ENCODE assay signal across 33 mouse cellular contexts in genomic region chr17:85086501-85086900, GRCm38 (mm10). TPM values are rescaled to one million over a fixed set of nuclear protein-coding genes. Genes with fewer than 3 reads are reported as not detected.
DNase-seq lines count a peak whose midpoint lies in the region; ATAC-seq lines count a peak whose summit lies in the region.
"Had no signal": no experiment of that assay in that cellular context is flagged by ENCODE, and none has a peak within 500 bp of the region (broad histone marks: within the 10 kb centered on the region; RNA-seq: fewer than 3 reads in every experiment).

No protein-coding gene starts in this region.

- intact Hi-C loops in heart, postnatal 25 days (cut with DNase I): no loop called here
- intact Hi-C loops in heart, postnatal 36 days (cut with DNase I): loop anchor here (5.0 kb wide), 1 partner anchor 209 kb away; no protein-coding TSS in a partner anchor

- H3K9me3 ChIP-seq in heart, embryonic 13.5 days: no peaks in the 10 kb centered on the region
- H3K9me3 ChIP-seq: embryonic facial prominence, embryonic 13.5 days; forebrain, embryonic 10.5 days; forebrain, embryonic 15.5 days; hindbrain, embryonic 12.5 days; intestine, embryonic 15.5 days; liver, embryonic 12.5 days; neural tube, embryonic 12.5 days had no signal

- H3K36me3 ChIP-seq in heart, embryonic 13.5 days: no peaks in the 10 kb centered on the region
- H3K36me3 ChIP-seq: forebrain, embryonic 10.5 days; intestine, embryonic 15.5 days; liver, embryonic 12.5 days had no signal

- 0 out of 2 replicates have a peak overlapping the region, but pooled peaks have one; percentile 39 for H3K27ac ChIP-seq in heart, embryonic 13.5 days (replicated peaks)
- H3K27ac ChIP-seq: embryonic facial prominence, embryonic 13.5 days; forebrain, embryonic 10.5 days; forebrain, embryonic 15.5 days; hindbrain, embryonic 12.5 days; hindbrain, postnatal 0 days; intestine, embryonic 15.5 days; liver, embryonic 12.5 days; macrophage; neural tube, embryonic 12.5 days; stomach, postnatal 0 days had no signal

- no peaks in the 10 kb centered on the region for H3K27me3 ChIP-seq in heart, embryonic 13.5 days (replicated peaks)
- H3K27me3 ChIP-seq: embryonic facial prominence, embryonic 13.5 days; forebrain, embryonic 15.5 days; hindbrain, embryonic 12.5 days; intestine, embryonic 15.5 days; liver, embryonic 12.5 days; neural tube, embryonic 12.5 days had no signal

- DNase-seq in heart, adult 11 months: peak; percentile 28
- DNase-seq in heart, postnatal 25 days (ENCODE audit: low spot score): no peak
- DNase-seq in heart, postnatal 36 days: no peak
- peak; percentile 14 for DNase-seq in adipocyte (ENCODE audit: low spot score)
- DNase-seq in skeletal muscle tissue, adult 2 months (ENCODE audit: low read depth, low spot score): peak; percentile 81
- DNase-seq in layer of hippocampus, postnatal 36 days: no peak
- DNase-seq: adrenal gland, postnatal 25 days; cerebellum, adult 18-20 months; cerebellum, postnatal 10 days; gastrocnemius, postnatal 10 days; kidney, adult 2 months; kidney, postnatal 4 days; left cerebral cortex, postnatal 4 days; liver, postnatal 0 days; right cerebral cortex, adult 18-20 months; thymus, adult 18-20 months; thymus, postnatal 25 days had no signal

- H3K4me2 ChIP-seq in heart, embryonic 13.5 days: no peak overlapping the region
- H3K4me2 ChIP-seq: embryonic facial prominence, embryonic 13.5 days; forebrain, embryonic 15.5 days; hindbrain, embryonic 12.5 days; intestine, embryonic 15.5 days; liver, embryonic 12.5 days; midbrain, embryonic 11.5 days; neural tube, embryonic 12.5 days had no signal

- ATAC-seq in heart, embryonic 13.5 days (ENCODE audit: extremely low read depth, insufficient number of reproducible peaks, low FRiP score, low TSS enrichment): no peak
- ATAC-seq: CD4-positive, CD25-positive, alpha-beta regulatory T cell, adult 4 months; forebrain, embryonic 15.5 days; hindbrain, postnatal 0 days; intestine, embryonic 15.5 days; liver, embryonic 12.5 days; liver, postnatal 0 days; midbrain, embryonic 16.5 days had no signal

- H3K4me3 ChIP-seq in heart, embryonic 13.5 days: no peak overlapping the region
- H3K4me3 ChIP-seq: embryonic facial prominence, embryonic 13.5 days; forebrain, embryonic 10.5 days; forebrain, embryonic 15.5 days; hindbrain, embryonic 12.5 days; intestine, embryonic 15.5 days; liver, embryonic 12.5 days; neural tube, embryonic 12.5 days had no signal

- 60% methylated on average over 1 of the region's 1 CpGs for WGBS in heart, embryonic 13.5 days

- peaks cover 44% of the 10 kb centered on the region for H3K4me1 ChIP-seq in heart, embryonic 13.5 days

- no peak overlapping the region for H3K9ac ChIP-seq in heart, embryonic 13.5 days
- H3K9ac ChIP-seq: embryonic facial prominence, embryonic 13.5 days; forebrain, embryonic 15.5 days; hindbrain, embryonic 12.5 days; intestine, embryonic 15.5 days; liver, embryonic 12.5 days; liver, postnatal 0 days; neural tube, embryonic 12.5 days had no signal

RNA-seq across cellular contexts. Expression of gene Prepl, which starts 3.5 kb away (rescaled TPM):
- 100 to 1,000 TPM; 147 to 152 TPM for total RNA-seq in heart, postnatal 25 days (2021)
- polyA plus RNA-seq in heart, embryonic 13.5 days (2015; fragmentation: Nextera tagmentation; extraction: Ambion mirVana): 22.5 and 22.7 TPM in 2 replicates
- total RNA-seq in heart, postnatal 36 days (2021): 100 to 1,000 TPM; 142 TPM
- total RNA-seq in layer of hippocampus, postnatal 36 days (2021): 100 to 1,000 TPM; 346 to 372 TPM

RNA-seq across cellular contexts. Expression of gene Camkmt, which starts 3.9 kb away (rescaled TPM):
- 1 to 10 TPM; 2.2 to 2.5 TPM for total RNA-seq in heart, postnatal 25 days (2021)
- 6.2 and 6.5 TPM in 2 replicates for polyA plus RNA-seq in heart, embryonic 13.5 days (2015; fragmentation: Nextera tagmentation; extraction: Ambion mirVana)
- total RNA-seq in heart, postnatal 36 days (2021): 1 to 10 TPM; 3.0 to 3.4 TPM
- total RNA-seq in layer of hippocampus, postnatal 36 days (2021): 10 to 100 TPM; 12.5 to 13.5 TPM

RNA-seq across cellular contexts. Expression of gene Slc3a1, which starts 58.3 kb away (rescaled TPM):
- not detected for total RNA-seq in heart, postnatal 25 days (2021)
- 0.12 and 0.22 TPM in 2 replicates for polyA plus RNA-seq in heart, embryonic 13.5 days (2015; fragmentation: Nextera tagmentation; extraction: Ambion mirVana)
- total RNA-seq in heart, postnatal 36 days (2021): under 1 TPM in 1 of 2 experiments, not detected in 1; 0.22 TPM
- total RNA-seq in layer of hippocampus, postnatal 36 days (2021): under 1 TPM in 1 of 2 experiments, not detected in 1; 0.25 TPM
- total RNA-seq: common myeloid progenitor, adult 5-6 weeks had no signal
- polyA plus RNA-seq: lung, embryonic 16.5 days; macrophage had no signal

Comparison
In these comparisons a context has a peak if more than half of its experiments do, and no peak if none do; other contexts are left out.
1. DNase-seq: peak in heart, adult 11 months (single experiment), adipocyte (single experiment) and skeletal muscle tissue, adult 2 months (single experiment); none in heart, postnatal 25 days (single experiment), heart, postnatal 36 days (0 of 2) and layer of hippocampus, postnatal 36 days (0 of 2).